Mouse (Mus musculus): ENCODE data around the gene Lancl1. TPM values are rescaled to one million over a fixed set of nuclear protein-coding genes. Genes with fewer than 3 reads are reported as not detected.

Gene Lancl1
- polyA plus RNA-seq, 2 experiments: 139 to 156 TPM

DNA sequence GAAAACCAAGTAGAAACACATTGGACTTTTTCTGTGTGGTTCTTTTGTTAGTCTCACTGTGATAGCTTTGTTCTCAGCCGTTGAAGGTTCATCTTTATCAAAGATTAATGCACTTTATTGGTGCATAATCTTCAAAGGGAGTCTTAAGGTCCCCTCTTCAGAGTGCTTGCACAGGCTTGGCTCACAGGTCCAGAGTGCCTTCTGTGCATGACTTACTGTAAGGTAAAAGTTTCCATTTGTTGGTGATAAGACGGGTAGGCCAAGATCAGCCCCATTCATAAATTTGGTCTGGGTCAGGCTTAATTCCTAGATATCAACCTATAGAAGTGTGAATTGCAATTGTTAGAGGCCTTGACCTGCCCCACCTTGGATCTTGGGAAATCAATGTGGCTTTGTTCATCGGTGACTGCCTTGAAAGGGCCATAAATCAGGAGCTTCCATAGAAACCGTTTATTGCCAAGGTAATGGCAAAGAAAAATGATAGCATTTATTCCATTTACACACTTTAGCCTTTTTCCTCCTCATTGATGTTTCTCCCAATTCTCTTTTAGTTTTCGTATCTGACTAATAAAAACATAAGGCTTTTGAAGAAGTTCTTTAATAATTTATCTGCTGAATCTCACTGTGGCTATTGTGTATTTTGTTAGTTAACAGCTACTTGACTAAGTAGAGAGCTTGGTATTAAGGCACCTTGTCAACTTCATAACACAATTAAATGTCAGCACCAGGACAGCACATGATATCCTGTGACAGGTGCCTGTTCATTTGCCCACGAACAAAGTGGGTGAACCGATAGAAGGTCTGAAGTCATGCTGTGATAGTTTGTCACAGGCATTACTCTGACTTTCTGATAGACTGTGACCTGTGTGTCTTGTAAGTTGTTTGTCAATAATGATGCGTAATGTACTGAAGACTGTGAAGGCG lies 26.9 kb upstream of the Lancl1 start:
- no peaks in the 10 kb centered on the region for H3K4me1 ChIP-seq (ENCODE audit: control insufficient read depth, insufficient read depth, low read length)
- no peak overlapping the region for H3K9ac ChIP-seq (ENCODE audit: low read depth, low read length, severe bottlenecking)
- H3K9me3 ChIP-seq (ENCODE audit: control insufficient read depth, low read length): no peaks in the 10 kb centered on the region
- no peak for TF ChIP-seq POLR2A (IDR thresholded peaks at IDR 0.05; ENCODE audit: borderline replicate concordance, extremely low read depth, insufficient read depth, insufficient read length)
- no peak overlapping the region for H3K4me2 ChIP-seq (replicated peaks; ENCODE audit: low read depth, low read length, severe bottlenecking)
- WGBS: 85% methylated on average over 9 of the region's 9 CpGs
- DNase-seq (ENCODE audit: low spot score) (no peak), ATAC-seq (ENCODE audit: low FRiP score, low read depth) (no peak)
- no peaks in the 10 kb centered on the region for H3K27me3 ChIP-seq (ENCODE audit: control insufficient read depth, insufficient read depth, low read length)
- no peak overlapping the region for H3K27ac ChIP-seq (replicated peaks; ENCODE audit: low read depth, low read length)
- H3K4me3 ChIP-seq (replicated peaks; ENCODE audit: low read length): no peak overlapping the region
- H3K36me3 ChIP-seq (ENCODE audit: control insufficient read depth, insufficient read depth, low read length): no peaks in the 10 kb centered on the region

DNA sequence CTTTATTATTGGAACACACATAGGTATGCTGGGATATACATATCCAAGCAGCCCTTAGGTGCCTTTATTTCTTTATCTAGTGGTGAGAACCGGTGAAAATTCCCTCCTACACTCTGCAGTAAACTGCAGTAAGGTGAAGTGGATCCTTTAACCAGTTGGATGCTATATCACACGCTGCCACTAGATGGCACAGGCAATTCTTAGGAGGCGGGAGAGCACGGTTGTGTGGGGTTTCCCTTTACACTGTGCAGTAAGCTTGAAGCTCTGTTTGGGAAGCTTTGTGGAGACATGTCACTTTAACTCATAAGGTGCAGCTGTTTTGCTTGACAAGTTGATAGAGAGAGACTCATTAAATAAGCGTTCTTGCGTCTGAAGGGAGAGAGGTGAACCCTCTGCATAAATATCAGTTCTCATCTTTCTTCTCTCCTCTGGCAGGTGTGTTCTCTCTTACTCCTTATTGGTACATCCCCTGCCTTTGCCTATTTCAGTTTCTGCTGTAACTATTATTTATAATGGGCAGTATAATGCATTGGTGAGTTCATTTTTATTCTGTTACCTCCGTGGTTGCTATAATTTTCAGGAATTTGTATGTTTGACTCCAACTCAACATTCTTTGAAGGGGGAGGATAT lies 22.9 kb upstream of the Lancl1 start:
- 10% methylated on average over 7 of the region's 7 CpGs for WGBS
- TF ChIP-seq POLR2A (IDR thresholded peaks at IDR 0.05; ENCODE audit: borderline replicate concordance, extremely low read depth, insufficient read depth, insufficient read length): no peak
- no peaks in the 10 kb centered on the region for H3K27me3 ChIP-seq (ENCODE audit: control insufficient read depth, insufficient read depth, low read length)
- H3K27ac ChIP-seq (replicated peaks; ENCODE audit: low read depth, low read length): no peak overlapping the region
- H3K9me3 ChIP-seq (ENCODE audit: control insufficient read depth, low read length): no peaks in the 10 kb centered on the region
- no peaks in the 10 kb centered on the region for H3K4me1 ChIP-seq (ENCODE audit: control insufficient read depth, insufficient read depth, low read length)
- DNase-seq (ENCODE audit: low spot score) (peak; percentile 80), ATAC-seq (ENCODE audit: low FRiP score, low read depth) (peak; percentile 80)
- no peak overlapping the region for H3K9ac ChIP-seq (ENCODE audit: low read depth, low read length, severe bottlenecking)
- no peaks in the 10 kb centered on the region for H3K36me3 ChIP-seq (ENCODE audit: control insufficient read depth, insufficient read depth, low read length)
- H3K4me2 ChIP-seq (replicated peaks; ENCODE audit: low read depth, low read length, severe bottlenecking): no peak overlapping the region
- no peak overlapping the region for H3K4me3 ChIP-seq (replicated peaks; ENCODE audit: low read length)

DNA sequence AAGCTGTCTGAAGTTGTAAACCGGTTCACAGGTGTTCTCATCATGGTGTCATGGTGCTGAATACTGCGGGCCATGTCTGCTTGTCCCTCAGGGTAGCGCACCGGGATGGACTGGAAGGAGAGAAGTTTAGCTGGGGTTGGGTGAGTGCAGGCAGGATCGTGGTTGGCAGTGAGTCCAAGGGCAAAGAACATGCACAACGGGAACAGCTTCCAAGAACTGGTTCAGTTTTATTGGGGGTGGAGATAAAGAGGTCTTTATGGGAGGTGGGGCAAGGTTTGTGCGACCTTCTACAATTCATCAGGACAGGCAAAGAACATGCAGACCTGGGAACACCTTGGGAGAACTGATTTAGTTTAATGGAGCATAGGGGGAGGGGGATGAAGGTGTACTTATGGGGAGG lies 17.1 kb upstream of the Lancl1 start:
- no peak overlapping the region for H3K9ac ChIP-seq (ENCODE audit: low read depth, low read length, severe bottlenecking)
- no peaks in the 10 kb centered on the region for H3K9me3 ChIP-seq (ENCODE audit: control insufficient read depth, low read length)
- WGBS: 77% methylated on average over 7 of the region's 7 CpGs
- no peaks in the 10 kb centered on the region for H3K36me3 ChIP-seq (ENCODE audit: control insufficient read depth, insufficient read depth, low read length)
- no peak overlapping the region for H3K4me2 ChIP-seq (replicated peaks; ENCODE audit: low read depth, low read length, severe bottlenecking)
- H3K27ac ChIP-seq (replicated peaks; ENCODE audit: low read depth, low read length): no peak overlapping the region
- TF ChIP-seq POLR2A (IDR thresholded peaks at IDR 0.05; ENCODE audit: borderline replicate concordance, extremely low read depth, insufficient read depth, insufficient read length): no peak
- ATAC-seq (ENCODE audit: low FRiP score, low read depth) (no peak), DNase-seq (ENCODE audit: low spot score) (no peak)
- H3K4me3 ChIP-seq (replicated peaks; ENCODE audit: low read length): no peak overlapping the region
- no peaks in the 10 kb centered on the region for H3K27me3 ChIP-seq (ENCODE audit: control insufficient read depth, insufficient read depth, low read length)
- no peaks in the 10 kb centered on the region for H3K4me1 ChIP-seq (ENCODE audit: control insufficient read depth, insufficient read depth, low read length)

DNA sequence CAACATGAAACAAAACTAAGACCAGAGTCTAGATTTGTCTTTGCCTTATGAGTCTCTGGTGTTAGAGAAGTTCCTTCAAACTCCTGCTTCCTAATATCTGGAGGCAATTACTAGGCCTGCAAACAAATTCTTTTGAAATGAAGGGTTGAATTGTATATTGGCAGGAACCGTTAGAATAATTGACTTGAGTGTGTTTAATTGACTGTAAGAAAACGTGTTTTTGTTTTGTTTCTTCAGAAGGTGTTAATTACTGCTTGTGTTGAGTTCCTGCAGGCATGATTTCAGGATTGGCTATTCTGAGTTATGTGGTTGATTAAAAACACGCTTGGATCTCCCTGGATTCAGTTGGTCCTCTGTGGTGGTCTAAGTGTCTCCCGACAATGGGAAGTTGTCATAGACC lies 14.0 kb upstream of the Lancl1 start:
- Histone ChIP-seq H3K27ac (replicated peaks; ENCODE audit: low read depth, low read length) (no peak overlapping the region), H3K4me1 (ENCODE audit: control insufficient read depth, insufficient read depth, low read length) (peaks cover 2% of the 10 kb centered on the region), H3K9me3 (ENCODE audit: control insufficient read depth, low read length) (no peaks in the 10 kb centered on the region), H3K4me2 (replicated peaks; ENCODE audit: low read depth, low read length, severe bottlenecking) (no peak overlapping the region), H3K9ac (ENCODE audit: low read depth, low read length, severe bottlenecking) (no peak overlapping the region), H3K27me3 (ENCODE audit: control insufficient read depth, insufficient read depth, low read length) (no peaks in the 10 kb centered on the region), H3K4me3 (replicated peaks; ENCODE audit: low read length) (no peak overlapping the region), H3K36me3 (ENCODE audit: control insufficient read depth, insufficient read depth, low read length) (no peaks in the 10 kb centered on the region)
- WGBS: 27% methylated on average over 4 of the region's 4 CpGs
- no peak for ATAC-seq (ENCODE audit: low FRiP score, low read depth)
- no peak for TF ChIP-seq POLR2A (IDR thresholded peaks at IDR 0.05; ENCODE audit: borderline replicate concordance, extremely low read depth, insufficient read depth, insufficient read length)
- no peak for DNase-seq (ENCODE audit: low spot score)

DNA sequence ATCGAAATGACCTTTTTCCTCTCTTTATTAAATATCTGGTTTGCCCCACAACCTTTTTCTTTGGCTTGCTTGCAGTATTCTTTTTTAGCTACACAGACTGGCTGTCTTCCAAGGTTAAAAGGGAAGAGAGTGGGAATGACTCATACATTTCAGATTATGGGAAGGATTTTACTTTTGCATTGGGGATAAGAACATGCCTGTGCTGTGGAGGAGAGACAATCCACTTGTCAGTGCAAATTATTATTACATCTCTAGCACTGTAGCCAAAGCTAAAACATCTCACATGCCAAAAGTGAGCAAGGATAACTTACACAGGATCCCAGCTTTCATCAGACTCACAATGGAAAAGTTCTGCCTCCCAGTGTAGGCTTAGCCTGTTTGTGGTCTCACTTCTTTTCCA lies 10.9 kb upstream of the Lancl1 start:
- Histone ChIP-seq H3K27me3 (ENCODE audit: control insufficient read depth, insufficient read depth, low read length) (no peaks in the 10 kb centered on the region), H3K4me1 (ENCODE audit: control insufficient read depth, insufficient read depth, low read length) (peaks cover 21% of the 10 kb centered on the region), H3K9me3 (ENCODE audit: control insufficient read depth, low read length) (no peaks in the 10 kb centered on the region), H3K9ac (ENCODE audit: low read depth, low read length, severe bottlenecking) (no peak overlapping the region), H3K27ac (replicated peaks; ENCODE audit: low read depth, low read length) (no peak overlapping the region), H3K4me3 (replicated peaks; ENCODE audit: low read length) (no peak overlapping the region), H3K4me2 (replicated peaks; ENCODE audit: low read depth, low read length, severe bottlenecking) (no peak overlapping the region), H3K36me3 (ENCODE audit: control insufficient read depth, insufficient read depth, low read length) (no peaks in the 10 kb centered on the region)
- peak; percentile 58 for ATAC-seq (ENCODE audit: low FRiP score, low read depth)
- DNase-seq (ENCODE audit: low spot score): peak; percentile 42
- TF ChIP-seq POLR2A (IDR thresholded peaks at IDR 0.05; ENCODE audit: borderline replicate concordance, extremely low read depth, insufficient read depth, insufficient read length): no peak
- 32% methylated on average over 1 of the region's 1 CpGs for WGBS

Measured in limb, embryonic 14.5 days (tissue).